ENCODE assay signal across 9 mouse cellular contexts in genomic region chr17:91216429-91216828, GRCm38 (mm10).
A peak's percentile ranks its signal among the peaks of the same experiment; 100 is the strongest.
DNase-seq lines count a peak whose midpoint lies in the region; ATAC-seq and TF ChIP-seq lines count a peak whose summit lies in the region.
"Had no signal": no experiment of that assay in that cellular context is flagged by ENCODE, and none has a peak within 500 bp of the region (broad histone marks: within the 10 kb centered on the region; RNA-seq: fewer than 3 reads in every experiment).

No protein-coding gene starts in this region.

- H3K79me3 ChIP-seq in C2C12 (ENCODE audit: low read depth), result no peaks in the 10 kb centered on the region

- H3K27me3 ChIP-seq in C2C12 (ENCODE audit: control insufficient read depth, insufficient read depth, insufficient read length), result no peaks in the 10 kb centered on the region

- H3ac ChIP-seq in C2C12 (ENCODE audit: control insufficient read depth, insufficient read length, low read depth), result no peak overlapping the region

- intact Hi-C loops in left cerebral cortex, postnatal 4 days (cut with DNase I), result no loop called here
- intact Hi-C loops in left cerebral cortex, postnatal 25 days (cut with DNase I), result no loop called here

- DNase-seq in adrenal gland, adult (ENCODE audit: inconsistent age in 2 of 2, low spot score in 1 of 2), result peak; percentile 9 to 58
- no peak for DNase-seq in adrenal gland, postnatal 4 days (ENCODE audit: low spot score in 2 of 2)
- DNase-seq in left cerebral cortex, postnatal 4 days, result peak; percentile 22
- no peak for DNase-seq in left cerebral cortex, postnatal 25 days (ENCODE audit: low spot score in 2 of 2)
- no peak for DNase-seq in gastrocnemius, adult 18-20 months (ENCODE audit: low spot score)
- DNase-seq in c-Kit-positive CD71-positive TER-119-positive erythroid progenitor cells, embryonic 14.5 days (ENCODE audit: low spot score), result no peak
- DNase-seq: gastrocnemius, adult 2 months had no signal

- H3K4me3 ChIP-seq in C2C12 (ENCODE audit: insufficient read depth, poor library complexity, severe bottlenecking), result no peak overlapping the region
- H3K4me3 ChIP-seq: gastrocnemius, adult 2 months had no signal

- H3K79me2 ChIP-seq in C2C12 (ENCODE audit: control insufficient read depth, insufficient read depth), result no peaks in the 10 kb centered on the region

- ATAC-seq in common myeloid progenitor, adult 5-6 weeks (replicated peaks; ENCODE audit: low read depth, poor library complexity, severe bottlenecking), result peak; percentile 62; the same call in 1 of the 2 replicates

- peak; percentile 7 for TF ChIP-seq CTCF in C2C12 (IDR thresholded peaks at IDR 0.05; ENCODE audit: control insufficient read depth, insufficient read depth, insufficient read length)

- no peaks in the 10 kb centered on the region for H3K36me3 ChIP-seq in C2C12 (ENCODE audit: control insufficient read depth, insufficient read depth)

TF ChIP-seq in C2C12, 6 proteins besides CTCF, POLR2A, EP300 and RAD21:
- TF ChIP-seq MYOG (IDR thresholded peaks at IDR 0.05; ENCODE audit: control insufficient read depth, extremely low read depth, insufficient read length) (no peak), USF1 (IDR thresholded peaks at IDR 0.05; ENCODE audit: low read depth) (no peak), FOSL1 (IDR thresholded peaks at IDR 0.05; ENCODE audit: insufficient read depth, low read length, poor library complexity, severe bottlenecking) (no peak), CEBPB (IDR thresholded peaks at IDR 0.05; ENCODE audit: low read depth) (no peak), MYOD1 (IDR thresholded peaks at IDR 0.05; ENCODE audit: control insufficient read depth, insufficient read length, low read depth) (no peak), MAX (IDR thresholded peaks at IDR 0.05) (no peak)

Comparison
In these comparisons a context has a peak if more than half of its experiments do, and no peak if none do; other contexts are left out.
1. DNase-seq: peak in adrenal gland, adult (2 of 2) and left cerebral cortex, postnatal 4 days (single experiment); none in adrenal gland, postnatal 4 days (0 of 2), left cerebral cortex, postnatal 25 days (0 of 2), gastrocnemius, adult 18-20 months (single experiment) and c-Kit-positive CD71-positive TER-119-positive erythroid progenitor cells, embryonic 14.5 days (single experiment).